Mouse (Mus musculus) inflammation-experienced regulatory T-cells, adult 16 weeks (primary cell): Measurements from ENCODE around the gene Lzts3. TPM values are rescaled to one million over a fixed set of nuclear protein-coding genes. Genes with fewer than 3 reads are reported as not detected.

ENCODE experiments used
- polyA plus RNA-seq: library from polyadenylated mRNA; unstranded; fragments of 100-300 nt; shearing (Covaris generic); gene quantifications from one replicate; pipeline ENCODE4 v1.2.1, GENCODE M21; 2017

The Lzts3 gene
- polyA plus RNA-seq, result 0.72 TPM

DNA sequence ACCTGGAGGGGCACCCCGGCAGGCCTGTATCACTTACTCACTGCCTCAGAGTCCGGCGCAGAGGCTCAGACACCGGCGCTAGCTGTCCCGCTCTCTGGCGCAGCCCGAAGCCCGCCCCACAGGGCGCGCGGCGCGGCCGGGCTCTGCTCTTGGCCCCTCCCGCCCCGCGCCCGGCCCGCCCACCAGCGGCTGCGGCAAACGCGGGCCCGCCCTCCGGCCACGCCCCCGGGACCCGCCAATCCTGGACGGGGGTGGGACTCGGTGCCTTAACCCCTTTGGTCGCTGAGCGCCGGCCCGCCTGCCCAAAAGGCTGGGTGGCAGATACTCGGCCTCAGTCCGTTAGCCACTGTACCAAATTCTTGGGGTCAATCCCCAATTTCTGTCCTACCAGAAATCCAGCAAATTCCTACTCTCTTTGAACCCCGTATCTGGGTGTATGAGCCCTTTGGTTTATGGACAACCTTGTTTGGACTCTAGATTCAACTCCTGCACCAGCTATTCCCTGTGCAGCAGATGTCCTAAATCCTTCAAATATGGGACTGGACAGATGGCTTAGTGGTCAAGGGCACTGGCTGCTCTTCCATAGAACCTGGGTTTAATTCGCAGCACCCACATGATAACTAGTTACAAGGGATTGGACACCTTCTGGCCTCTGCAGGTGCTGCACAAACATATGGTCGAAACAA, at the start of gene Lzts3:
TSS of gene Lzts3 (minus strand) at position 120 of the 686 bp plus-strand sequence.

DNA sequence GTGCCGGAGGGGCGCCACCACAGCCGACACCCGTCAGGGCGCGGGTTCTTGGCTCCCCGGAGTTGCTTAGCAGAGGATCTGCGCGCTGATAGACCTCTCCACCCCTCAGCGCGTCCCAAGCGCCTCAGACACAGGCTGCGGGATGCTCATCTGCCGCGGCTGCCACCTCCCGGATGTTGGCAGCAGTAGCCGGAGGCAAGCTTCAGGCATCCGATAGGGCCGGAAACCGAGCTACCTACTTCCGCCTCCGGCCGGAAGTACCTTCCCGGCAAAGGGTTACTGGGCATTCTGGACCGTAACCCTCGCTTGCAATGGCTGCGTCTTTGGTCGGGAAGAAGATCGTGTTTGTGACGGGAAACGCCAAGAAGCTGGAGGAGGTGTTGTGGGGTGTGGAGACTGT, 25.0 kb upstream of the Lzts3 start, which contains the start of gene Itpa:
TSS of gene Itpa (plus strand) at position 52 of the 400 bp plus-strand sequence.

GRCm38 (mm10) chr2:130664102-130664701, 21.6 kb upstream of the Lzts3 start, which contains the start of gene Ddrgk1:
Gene Ddrgk1 (minus strand): TSS chr2:130664659.

DNA sequence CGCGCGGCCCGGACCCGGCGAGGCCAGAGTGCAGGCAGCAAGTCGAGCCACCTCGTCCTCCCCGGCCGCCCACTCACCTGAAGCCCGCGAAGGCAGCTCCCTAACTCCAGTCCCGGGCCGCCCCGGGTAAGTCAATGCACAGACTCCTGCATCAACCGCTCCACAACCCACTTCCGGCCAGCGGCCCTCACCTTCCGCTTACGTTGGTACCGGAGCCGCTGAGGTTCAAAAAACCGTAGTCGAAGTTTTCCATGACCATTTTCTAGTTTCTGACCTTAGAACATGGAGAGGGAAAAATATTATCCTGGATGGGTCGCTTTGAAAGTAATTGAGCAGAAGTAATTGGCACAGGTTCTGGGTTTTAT, 12.8 kb downstream of the Lzts3 start, which contains the start of the genes Fastkd5 and Ubox5:
TSS of gene Fastkd5 (minus strand) at position 189 of the 365 bp plus-strand sequence.
TSS of gene Ubox5 (minus strand) at position 200 of the 365 bp plus-strand sequence.

Other genes with a start within 250 kb of the Lzts3 start
- gene Cpxm1, start 245.2 kb downstream of the Lzts3 start, polyA plus RNA-seq, result 0.46 TPM
- not detected for gene Gm28372, start 237.6 kb downstream of the Lzts3 start, polyA plus RNA-seq
- not detected for gene 1700020A23Rik, start 237.5 kb downstream of the Lzts3 start, polyA plus RNA-seq
- gene Tmem239, start 236.3 kb downstream of the Lzts3 start, polyA plus RNA-seq, result not detected
- gene Vps16, start 218.5 kb downstream of the Lzts3 start, polyA plus RNA-seq, result 296 TPM
- gene Pced1a, start 218.1 kb downstream of the Lzts3 start, polyA plus RNA-seq, result 22.0 TPM
- gene Ptpra, start 192.5 kb downstream of the Lzts3 start, polyA plus RNA-seq, result 29.2 TPM
- gene Mrps26, start 79.1 kb downstream of the Lzts3 start, polyA plus RNA-seq, result 59.1 TPM
- gene Oxt, start 66.6 kb downstream of the Lzts3 start, polyA plus RNA-seq, result not detected
- gene Avp, start 60.2 kb downstream of the Lzts3 start, polyA plus RNA-seq, result not detected
- gene Fastkd5, start 12.8 kb downstream of the Lzts3 start, polyA plus RNA-seq, result 22.3 TPM
- 16.5 TPM for gene Ubox5, start 12.8 kb downstream of the Lzts3 start, polyA plus RNA-seq
- gene Ddrgk1, start 21.9 kb upstream of the Lzts3 start, polyA plus RNA-seq, result 183 TPM
- gene Itpa, start 24.8 kb upstream of the Lzts3 start, polyA plus RNA-seq, result 51.7 TPM
- gene Slc4a11, start 54.7 kb upstream of the Lzts3 start, polyA plus RNA-seq, result 0.27 TPM